Mouse (Mus musculus) CH12.LX (cell line): ENCODE results near the gene Proser3.

Experiments
- CTCF ChIP-seq, 2 experiments: IDR thresholded peaks in 1 of 2; conservative IDR thresholded peaks in 1 of 2; 2 replicates each; pipeline ENCODE4 v1.5.1; 2011 to 2012; ENCODE audit warnings: low read depth in 2 of 2, low read length in 2 of 2, improper control_type of control experiment in 1 of 2, inconsistent platforms in 1 of 2, mild to moderate bottlenecking in 1 of 2, moderate library complexity in 1 of 2
- UBTF ChIP-seq: IDR thresholded peaks from 2 replicates; pipeline ENCODE4 v1.6.1; 2012; ENCODE audit warnings: low read depth, mild to moderate bottlenecking, inconsistent platforms, low read length, improper control_type of control experiment, moderate library complexity

DNA sequence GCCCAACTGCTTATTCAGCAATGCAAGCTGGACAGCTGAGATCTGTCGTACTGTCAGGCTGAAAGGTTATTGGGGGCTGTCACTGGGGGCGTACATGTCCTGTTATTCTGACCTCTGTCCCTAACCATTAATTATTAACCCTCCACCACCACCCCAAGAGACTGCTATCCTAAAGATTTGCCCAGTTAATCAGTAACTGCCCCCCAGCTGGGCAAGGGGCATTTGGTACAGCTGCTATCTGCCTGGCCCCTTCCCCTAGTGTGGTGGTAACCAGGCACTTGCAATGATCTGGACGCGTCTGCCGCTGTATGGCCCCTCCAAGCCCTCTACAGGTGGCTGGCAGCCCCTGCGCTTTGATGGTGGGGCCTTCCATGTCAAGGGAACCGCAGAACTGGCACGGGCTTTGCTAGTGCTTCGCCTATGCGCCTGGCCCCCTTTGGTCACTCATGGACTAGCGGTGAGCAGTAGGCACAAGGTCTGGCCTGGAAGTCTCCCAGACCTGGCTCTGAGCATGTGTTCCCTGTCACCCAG, 58.6 kb downstream of the Proser3 start, which contains the start of gene Prodh2:
- TF ChIP-seq CTCF (conservative IDR thresholded peaks at IDR 0.05 in 1 of 2, IDR thresholded peaks at IDR 0.05 in 1 of 2; ENCODE audit: low read depth in 2 of 2, low read length in 2 of 2) = no peak
- no peak for TF ChIP-seq UBTF
